Mouse (Mus musculus) myocyte (in vitro differentiated cells): ENCODE measurements around the gene Ube2e1.

Experiments used
- E2F4 ChIP-seq: IDR thresholded peaks from one replicate; pipeline ENCODE4 v1.6.1; 2011; ENCODE audit warnings: mild to moderate bottlenecking, control low read depth, moderate library complexity; ENCODE audit not compliant: insufficient read depth
- POLR2A ChIP-seq: IDR thresholded peaks from one replicate; pipeline ENCODE4 v1.6.1; 2011; ENCODE audit warnings: low read depth, mild to moderate bottlenecking, control low read depth, moderate library complexity; ENCODE audit not compliant: insufficient read length

DNA sequence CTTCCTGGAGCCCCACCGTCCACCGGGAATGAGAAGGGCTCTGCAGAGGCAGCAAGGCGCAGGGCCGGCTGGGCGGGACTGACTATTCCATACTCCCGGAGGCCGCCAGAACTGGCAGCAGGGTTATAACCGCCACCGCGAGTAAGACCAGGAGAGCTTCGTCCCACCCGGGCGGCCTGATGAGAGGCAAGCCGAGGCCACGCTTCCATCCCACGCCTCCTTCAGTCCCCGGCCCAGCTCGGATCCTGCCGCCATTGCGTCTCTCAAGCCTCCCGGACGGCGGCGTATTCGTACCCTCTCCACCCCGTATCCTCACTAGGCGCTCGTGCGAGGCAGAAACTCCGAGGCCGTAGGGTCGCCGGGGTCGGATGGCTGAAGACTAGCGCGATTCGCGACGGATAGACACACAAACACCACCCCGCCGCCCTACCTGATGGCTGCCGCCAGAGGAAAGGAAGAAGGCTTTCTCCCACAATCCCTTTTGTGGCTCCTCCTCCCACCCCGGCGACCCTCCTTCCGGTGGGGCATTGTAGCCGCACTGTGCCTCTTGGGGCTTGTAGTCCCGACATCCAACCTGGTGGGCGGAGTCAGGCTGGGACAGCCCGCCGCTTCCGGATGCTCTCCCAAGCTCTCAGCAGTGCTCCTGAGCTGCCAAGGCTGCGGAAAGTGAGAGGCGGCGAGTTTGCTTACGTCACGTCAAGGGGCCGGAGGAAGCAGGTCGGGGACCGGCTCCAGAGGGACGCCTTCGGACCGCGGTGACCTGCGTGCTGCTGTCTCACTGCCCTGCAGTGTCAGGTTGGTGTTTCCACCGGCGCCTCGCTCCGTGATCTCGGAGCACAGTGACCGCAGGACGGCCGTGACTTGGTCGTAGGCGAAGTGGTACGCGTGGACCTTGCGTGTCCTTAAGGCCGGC, 60.9 kb downstream of the Ube2e1 start, which contains the start of the genes Nkiras1 and Rpl15:
- peak; percentile 88 for TF ChIP-seq POLR2A
- TF ChIP-seq E2F4: no peak
